Mouse (Mus musculus) spleen, adult 2 months (tissue): ENCODE measurements around the gene Mrtfb. TPM values are rescaled to one million over a fixed set of nuclear protein-coding genes. Genes with fewer than 3 reads are reported as not detected.

Experiments
- DNase-seq, 2 experiments: peaks; one replicate each; pipeline versions ENCODE4 v3.0.0 to v3.0.0-alpha.2; 2012 to 2021; ENCODE audit warnings: low spot score in 2 of 2, low read depth in 1 of 2
- H3K27ac ChIP-seq: fragments of 200-500 bp; 2 replicates; pipeline ENCODE4 v1.5.1; 2012; ENCODE audit warnings: low read length, inconsistent platforms; ENCODE audit not compliant: insufficient read depth
- H3K27me3 ChIP-seq: fragments of 200-500 bp; 2 replicates; pipeline ENCODE4 v1.6.1; 2012; ENCODE audit warnings: mild to moderate bottlenecking, moderate library complexity, low read length, inconsistent platforms; ENCODE audit not compliant: control insufficient read depth, insufficient read depth
- H3K36me3 ChIP-seq: fragments of 200-500 bp; 2 replicates; pipeline ENCODE4 v1.6.1; 2012; ENCODE audit warnings: mild to moderate bottlenecking, low read length, inconsistent platforms; ENCODE audit not compliant: control insufficient read depth, insufficient read depth
- H3K4me1 ChIP-seq: fragments of 200-500 bp; 2 replicates; pipeline ENCODE4 v1.6.1; 2011; ENCODE audit warnings: inconsistent platforms; ENCODE audit not compliant: control insufficient read depth, insufficient read depth, insufficient read length
- H3K4me3 ChIP-seq: fragments of 200-500 bp; 2 replicates; pipeline ENCODE4 v1.5.1; 2011; ENCODE audit warnings: mild to moderate bottlenecking, inconsistent platforms; ENCODE audit not compliant: insufficient read depth, insufficient read length; ENCODE audit errors: extremely low read depth
- CTCF ChIP-seq: fragments of 200-500 bp; IDR thresholded peaks from 2 replicates; pipeline ENCODE4 v1.5.1; 2011; ENCODE audit warnings: mild to moderate bottlenecking, inconsistent platforms; ENCODE audit not compliant: insufficient read depth, insufficient read length, insufficient replicate concordance; ENCODE audit errors: extremely low read depth
- POLR2A ChIP-seq: fragments of 200-500 bp; IDR thresholded peaks from 2 replicates; pipeline ENCODE4 v1.6.1; 2011; ENCODE audit warnings: low read depth, low read length, inconsistent platforms
- WGBS: fragments of 180-500 bp; shearing (Covaris S2); methylation state at CpG from one replicate; pipeline ENCODE4 v1.1.7; 2018; 5-methylcytosine and 5-hydroxymethylcytosine counted together
- polyA plus RNA-seq: library from polyadenylated mRNA; depleted of rRNA; stranded (reverse); fragments of >200 nt; gene quantifications from 2 replicates; pipeline ENCODE4 v1.2.3, GENCODE M21; 2012

Gene Mrtfb
- polyA plus RNA-seq, 1 experiment = 4.5 TPM

GRCm38 (mm10) chr16:13221475-13221874 lies 34.8 kb upstream of the Mrtfb start:
- Histone ChIP-seq H3K36me3 (no peaks in the 10 kb centered on the region), H3K4me1 (no peaks in the 10 kb centered on the region), H3K27ac (no peak overlapping the region), H3K4me3 (no peak overlapping the region), H3K27me3 (no peaks in the 10 kb centered on the region)
- TF ChIP-seq CTCF (no peak), POLR2A (no peak)
- whole genome bisulfite sequencing = 50% methylated on average over 1 of the region's 1 CpGs
- DNase-seq = no peak

GRCm38 (mm10) chr16:13232043-13232442 lies 24.2 kb upstream of the Mrtfb start:
- Histone ChIP-seq H3K4me1 (no peaks in the 10 kb centered on the region), H3K4me3 (no peak overlapping the region), H3K27me3 (no peaks in the 10 kb centered on the region), H3K27ac (no peak overlapping the region), H3K36me3 (no peaks in the 10 kb centered on the region)
- WGBS = 91% methylated on average over 7 of the region's 7 CpGs
- no peak for TF ChIP-seq POLR2A
- no peak for DNase-seq

- H3K27me3 ChIP-seq = no peaks in the 10 kb centered on the region
- TF ChIP-seq CTCF = no peak
- TF ChIP-seq POLR2A = no peak
- no peak for DNase-seq
- no peak overlapping the region for H3K4me3 ChIP-seq
- H3K4me1 ChIP-seq = no peaks in the 10 kb centered on the region
- no peaks in the 10 kb centered on the region for H3K36me3 ChIP-seq
- 71% methylated on average over 14 of the region's 14 CpGs for WGBS
- no peak overlapping the region for H3K27ac ChIP-seq
Observed at GRCm38 (mm10) chr16:13232912-13233802, 23.1 kb upstream of the Mrtfb start.

- Histone ChIP-seq H3K4me3 (no peak overlapping the region), H3K36me3 (no peaks in the 10 kb centered on the region), H3K4me1 (no peaks in the 10 kb centered on the region), H3K27me3 (no peaks in the 10 kb centered on the region), H3K27ac (no peak overlapping the region)
- TF ChIP-seq CTCF (no peak), POLR2A (no peak)
- no peak for DNase-seq
- WGBS = 21% methylated on average over 4 of the region's 4 CpGs
Observed at GRCm38 (mm10) chr16:13239039-13239438, 17.2 kb upstream of the Mrtfb start.

- Histone ChIP-seq H3K36me3 (no peaks in the 10 kb centered on the region), H3K27ac (no peak overlapping the region), H3K4me3 (no peak overlapping the region), H3K4me1 (no peaks in the 10 kb centered on the region), H3K27me3 (no peaks in the 10 kb centered on the region)
- TF ChIP-seq CTCF (no peak), POLR2A (no peak)
- no peak for DNase-seq
- WGBS = 76% methylated on average over 2 of the region's 2 CpGs
Observed at GRCm38 (mm10) chr16:13239544-13239943, 16.7 kb upstream of the Mrtfb start.

GRCm38 (mm10) chr16:13240326-13240725 lies 16.0 kb upstream of the Mrtfb start:
- no peak for DNase-seq
- Histone ChIP-seq H3K4me1 (no peaks in the 10 kb centered on the region), H3K27ac (no peak overlapping the region), H3K36me3 (no peaks in the 10 kb centered on the region), H3K27me3 (no peaks in the 10 kb centered on the region), H3K4me3 (no peak overlapping the region)
- WGBS = 81% methylated on average over 7 of the region's 7 CpGs
- no peak for TF ChIP-seq POLR2A
- no peak for TF ChIP-seq CTCF

GRCm38 (mm10) chr16:13245658-13246057 lies 10.6 kb upstream of the Mrtfb start:
- no peaks in the 10 kb centered on the region for H3K27me3 ChIP-seq
- DNase-seq = no peak
- no peaks in the 10 kb centered on the region for H3K4me1 ChIP-seq
- 89% methylated on average over 4 of the region's 4 CpGs for WGBS
- H3K4me3 ChIP-seq = no peak overlapping the region
- no peaks in the 10 kb centered on the region for H3K36me3 ChIP-seq
- no peak overlapping the region for H3K27ac ChIP-seq
- TF ChIP-seq CTCF = no peak
- TF ChIP-seq POLR2A = no peak
